Mouse (Mus musculus): Measurements from ENCODE around the gene Tab2.

- TF ChIP-seq GABPA (IDR thresholded peaks at IDR 0.05; ENCODE audit: insufficient replicate concordance, low read depth, low read length) = no peak
- TF ChIP-seq CTCF (conservative IDR thresholded peaks at IDR 0.05 in 1 of 2, IDR thresholded peaks at IDR 0.05 in 1 of 2; ENCODE audit: low read depth in 2 of 2, low read length in 2 of 2) = no peak
- no peak for TF ChIP-seq USF1 (IDR thresholded peaks at IDR 0.05; ENCODE audit: low read depth, low read length)
- TF ChIP-seq CHD1 (IDR thresholded peaks at IDR 0.05; ENCODE audit: low read depth, low read length) = no peak
- TF ChIP-seq MEF2A (IDR thresholded peaks at IDR 0.05; ENCODE audit: borderline replicate concordance, low read depth, low read length) = no peak
- no peak for TF ChIP-seq ETS1 (conservative IDR thresholded peaks at IDR 0.05; ENCODE audit: low read depth, low read length)
- TF ChIP-seq MAX (IDR thresholded peaks at IDR 0.05; ENCODE audit: low read length) = no peak
- no peak for TF ChIP-seq POLR2A (IDR thresholded peaks at IDR 0.05; ENCODE audit: low read depth, low read length)
These were observed 31.5 kb upstream of the Tab2 start for GRCm38 (mm10) chr10:7987521-7987920.
